Mouse (Mus musculus): ENCODE measurements at regions not wholly inside any gene's neighbourhood (a gene's known extent, or its start where the extent isn't known, plus 50 kb on each side); places are given as distances from the start of the nearest gene placed in this dataset.
"Not testable (repeated sequence)": the region's sequence is repeated elsewhere in the genome, so short reads cannot be mapped to it uniquely, and the experiment has no call there.

GRCm38 (mm10) chr4:7422787-7423186 is 816.1 kb downstream of the Car8 start:
- no peak for DNase-seq (ENCODE audit: low spot score in 2 of 2)

- no peak for DNase-seq (ENCODE audit: low spot score in 2 of 2)
Observed at GRCm38 (mm10) chr4:7414301-7414700, 824.5 kb downstream of the Car8 start.

- no peak for DNase-seq (ENCODE audit: low spot score in 2 of 2)
Observed at GRCm38 (mm10) chr4:7392696-7393095, 846.1 kb downstream of the Car8 start.

- no peak for DNase-seq (ENCODE audit: low spot score in 2 of 2)
Observed at GRCm38 (mm10) chr4:7391596-7391995, 847.2 kb downstream of the Car8 start.

GRCm38 (mm10) chr4:7385069-7385468 is 853.8 kb downstream of the Car8 start:
- no peak for DNase-seq (ENCODE audit: low spot score in 2 of 2)

GRCm38 (mm10) chr4:7379996-7380395 is 858.8 kb downstream of the Car8 start:
- DNase-seq (ENCODE audit: low spot score in 2 of 2): no peak

GRCm38 (mm10) chr4:7364238-7365040 is 874.4 kb downstream of the Car8 start:
- no peak for DNase-seq (ENCODE audit: low spot score in 2 of 2)

GRCm38 (mm10) chr4:7363508-7363907 is 875.3 kb downstream of the Car8 start:
- no peak for DNase-seq (ENCODE audit: low spot score in 2 of 2)

GRCm38 (mm10) chr4:7356202-7356601 is 882.6 kb downstream of the Car8 start:
- no peak for DNase-seq (ENCODE audit: low spot score in 2 of 2)

- no peak for DNase-seq (ENCODE audit: low spot score in 2 of 2)
Observed at GRCm38 (mm10) chr4:7347317-7347716, 891.5 kb downstream of the Car8 start.

GRCm38 (mm10) chr4:7341159-7341558 is 897.7 kb downstream of the Car8 start:
- DNase-seq (ENCODE audit: low spot score in 2 of 2): no peak

GRCm38 (mm10) chr4:7314261-7314660 is 924.6 kb downstream of the Car8 start:
- no peak for DNase-seq (ENCODE audit: low spot score in 2 of 2)

- DNase-seq (ENCODE audit: low spot score in 2 of 2): no peak
Observed at GRCm38 (mm10) chr4:7313219-7313618, 925.6 kb downstream of the Car8 start.

- DNase-seq (ENCODE audit: low spot score in 2 of 2): no peak
Observed at GRCm38 (mm10) chr4:7312160-7312559, 926.7 kb downstream of the Car8 start.

GRCm38 (mm10) chr4:7269047-7269446 is 969.8 kb downstream of the Car8 start:
- no peak for DNase-seq (ENCODE audit: low spot score in 2 of 2)

GRCm38 (mm10) chr4:7256486-7256885 is 982.4 kb downstream of the Car8 start:
- no peak for DNase-seq (ENCODE audit: low spot score in 2 of 2)

GRCm38 (mm10) chr4:7253616-7254015 is 985.2 kb downstream of the Car8 start:
- DNase-seq (ENCODE audit: low spot score in 2 of 2): no peak

- no peak for DNase-seq (ENCODE audit: low spot score in 2 of 2)
Observed at GRCm38 (mm10) chr4:7251641-7252040, 987.2 kb downstream of the Car8 start.

GRCm38 (mm10) chr4:7247816-7248215 is 991.0 kb downstream of the Car8 start:
- DNase-seq (ENCODE audit: low spot score in 2 of 2): no peak

GRCm38 (mm10) chr4:7247244-7247643 is 991.6 kb downstream of the Car8 start:
- no peak for DNase-seq (ENCODE audit: low spot score in 2 of 2)

GRCm38 (mm10) chr4:7246828-7247227 is 992.0 kb downstream of the Car8 start:
- DNase-seq (ENCODE audit: low spot score in 2 of 2): no peak

- no peak for DNase-seq (ENCODE audit: low spot score in 2 of 2)
Observed at GRCm38 (mm10) chr4:7245653-7246052, 993.2 kb downstream of the Car8 start.

- DNase-seq (ENCODE audit: low spot score in 2 of 2): no peak
Observed at GRCm38 (mm10) chr4:7237848-7238247, 1001.0 kb downstream of the Car8 start.

- DNase-seq (ENCODE audit: low spot score in 2 of 2): not testable (repeated sequence)
Observed at GRCm38 (mm10) chr4:7234537-7234936, 1004.3 kb downstream of the Car8 start.

All from frontal cortex, postnatal 10 days (tissue).